Mouse (Mus musculus) testis, adult 2 months (tissue): Measurements from ENCODE around the gene Obscn.

Experiments
- CTCF ChIP-seq: fragments of 200-500 bp; IDR thresholded peaks from 2 replicates; pipeline ENCODE4 v1.5.1; 2012; ENCODE audit warnings: low read depth, mild to moderate bottlenecking, inconsistent platforms, low read length, moderate library complexity; ENCODE audit not compliant: control insufficient read depth, insufficient read depth, insufficient replicate concordance
- POLR2A ChIP-seq: fragments of 200-500 bp; IDR thresholded peaks from 2 replicates; pipeline ENCODE4 v1.6.1; 2012; ENCODE audit warnings: low read depth, mild to moderate bottlenecking, inconsistent platforms, low read length, moderate library complexity; ENCODE audit not compliant: control insufficient read depth

DNA sequence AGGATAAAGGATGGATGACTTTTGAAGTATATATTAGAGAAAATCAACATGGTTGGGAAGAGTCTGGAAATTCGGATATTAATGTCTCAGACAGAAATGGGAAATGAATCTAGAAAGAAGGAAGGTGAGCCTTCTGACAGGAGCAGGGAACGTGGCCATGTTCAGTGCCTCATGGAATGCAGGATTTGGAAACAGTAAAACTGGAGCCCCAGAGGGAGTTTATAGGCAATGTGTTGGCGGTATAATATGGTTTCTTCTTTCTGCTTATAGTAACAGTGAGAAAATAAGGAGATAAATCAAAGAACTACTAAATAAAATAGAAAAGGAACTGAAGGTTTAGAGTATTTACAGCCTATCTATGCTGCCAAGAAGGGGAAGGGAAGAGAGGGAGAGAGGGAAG lies 78.2 kb downstream of the Obscn start:
- TF ChIP-seq POLR2A: no peak
- TF ChIP-seq CTCF: no peak
